Mouse (Mus musculus): ENCODE measurements around the gene Evc2. TPM values are rescaled to one million over a fixed set of nuclear protein-coding genes. Genes with fewer than 3 reads are reported as not detected.

Evc2 gene
- polyA plus RNA-seq, 1 experiment from 2014 or later, result 14.0 TPM

GRCm38 (mm10) chr5:37337696-37338095, 603 bp upstream of the Evc2 start:
- WGBS, result 72% methylated on average over 3 of the region's 3 CpGs
- H3K4me1 ChIP-seq (ENCODE audit: control insufficient read depth, insufficient read depth, low read length), result peaks cover 11% of the 10 kb centered on the region
- peak overlapping the region; percentile 62 for H3K27ac ChIP-seq (replicated peaks; ENCODE audit: low read depth, low read length)

GRCm38 (mm10) chr5:37343962-37344361, 5.7 kb downstream of the Evc2 start:
- no peak overlapping the region for H3K27ac ChIP-seq (replicated peaks; ENCODE audit: low read depth, low read length)
- H3K4me2 ChIP-seq (ENCODE audit: low read depth, low read length), result no peak overlapping the region
- DNase-seq (ENCODE audit: low spot score), result no peak
- ATAC-seq (replicated peaks; ENCODE audit: insufficient number of reproducible peaks, low FRiP score, low TSS enrichment, low read depth), result no peak
- H3K4me3 ChIP-seq (ENCODE audit: low read depth, low read length), result no peak overlapping the region
- H3K4me1 ChIP-seq (ENCODE audit: control insufficient read depth, insufficient read depth, low read length), result peaks cover 4% of the 10 kb centered on the region; the same call in 1 of the 2 replicates
- WGBS, result 87% methylated on average over 2 of the region's 2 CpGs
- H3K36me3 ChIP-seq (replicated peaks; ENCODE audit: control insufficient read depth, insufficient read depth, low read depth, low read length), result no peaks in the 10 kb centered on the region
- H3K9me3 ChIP-seq (replicated peaks; ENCODE audit: control insufficient read depth, low read length), result no peaks in the 10 kb centered on the region
- H3K27me3 ChIP-seq (ENCODE audit: control insufficient read depth, insufficient read depth, low read length), result no peaks in the 10 kb centered on the region
- no peak overlapping the region for H3K9ac ChIP-seq (replicated peaks; ENCODE audit: low read length)

More at GRCm38 (mm10) chr5:37337696-37338095, 603 bp upstream of the Evc2 start:
- no peaks in the 10 kb centered on the region for H3K36me3 ChIP-seq (replicated peaks; ENCODE audit: control insufficient read depth, insufficient read depth, low read depth, low read length)
- H3K9ac ChIP-seq (replicated peaks; ENCODE audit: low read length), result peak overlapping the region; percentile 79
- ATAC-seq (replicated peaks; ENCODE audit: insufficient number of reproducible peaks, low FRiP score, low TSS enrichment, low read depth) (peak; percentile 5; the same call in 1 of the 2 replicates), DNase-seq (ENCODE audit: low spot score) (no peak)
- H3K27me3 ChIP-seq (ENCODE audit: control insufficient read depth, insufficient read depth, low read length), result no peaks in the 10 kb centered on the region
- H3K4me2 ChIP-seq (ENCODE audit: low read depth, low read length), result peak overlapping the region; percentile 83
- H3K4me3 ChIP-seq (ENCODE audit: low read depth, low read length), result peak overlapping the region; percentile 53
- H3K9me3 ChIP-seq (replicated peaks; ENCODE audit: control insufficient read depth, low read length), result no peaks in the 10 kb centered on the region

DNA sequence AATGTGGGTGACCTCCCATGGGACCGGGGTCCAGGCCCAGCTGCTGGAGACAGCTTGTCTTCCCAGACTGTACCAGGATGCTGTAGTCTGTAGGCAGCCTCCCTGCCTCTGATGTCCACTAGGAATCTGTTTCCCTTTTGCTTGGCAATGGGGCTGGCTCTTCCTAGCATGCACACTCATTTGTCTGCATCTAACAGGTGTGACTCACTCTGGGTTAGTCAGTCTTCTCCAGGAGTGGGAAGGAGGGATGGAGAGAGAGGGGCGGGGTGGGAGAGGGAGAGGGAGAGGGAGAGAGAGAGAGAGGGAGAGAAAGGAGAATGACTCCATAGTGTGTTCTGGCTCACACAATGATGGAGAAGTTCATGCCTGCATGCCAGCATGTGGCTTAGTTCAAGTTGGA, 13.5 kb downstream of the Evc2 start:
- DNase-seq (ENCODE audit: low spot score) (no peak), ATAC-seq (replicated peaks; ENCODE audit: insufficient number of reproducible peaks, low FRiP score, low TSS enrichment, low read depth) (no peak)
- whole genome bisulfite sequencing, result 94% methylated on average over 2 of the region's 2 CpGs
- no peak overlapping the region for H3K27ac ChIP-seq (replicated peaks; ENCODE audit: low read depth, low read length)
- H3K4me2 ChIP-seq (ENCODE audit: low read depth, low read length), result no peak overlapping the region
- no peak overlapping the region for H3K4me3 ChIP-seq (ENCODE audit: low read depth, low read length)
- no peaks in the 10 kb centered on the region for H3K9me3 ChIP-seq (replicated peaks; ENCODE audit: control insufficient read depth, low read length)
- H3K4me1 ChIP-seq (ENCODE audit: control insufficient read depth, insufficient read depth, low read length), result no peaks in the 10 kb centered on the region
- H3K36me3 ChIP-seq (replicated peaks; ENCODE audit: control insufficient read depth, insufficient read depth, low read depth, low read length), result peaks cover 13% of the 10 kb centered on the region
- no peaks in the 10 kb centered on the region for H3K27me3 ChIP-seq (ENCODE audit: control insufficient read depth, insufficient read depth, low read length)
- no peak overlapping the region for H3K9ac ChIP-seq (replicated peaks; ENCODE audit: low read length)

GRCm38 (mm10) chr5:37354385-37354784, 16.1 kb downstream of the Evc2 start:
- H3K36me3 ChIP-seq (replicated peaks; ENCODE audit: control insufficient read depth, insufficient read depth, low read depth, low read length), result peaks cover 13% of the 10 kb centered on the region
- H3K4me2 ChIP-seq (ENCODE audit: low read depth, low read length), result no peak overlapping the region
- H3K27me3 ChIP-seq (ENCODE audit: control insufficient read depth, insufficient read depth, low read length), result no peaks in the 10 kb centered on the region
- 85% methylated on average over 4 of the region's 4 CpGs for WGBS
- no peaks in the 10 kb centered on the region for H3K4me1 ChIP-seq (ENCODE audit: control insufficient read depth, insufficient read depth, low read length)
- peak; percentile 73 for DNase-seq (ENCODE audit: low spot score)
- no peaks in the 10 kb centered on the region for H3K9me3 ChIP-seq (replicated peaks; ENCODE audit: control insufficient read depth, low read length)
- no peak overlapping the region for H3K4me3 ChIP-seq (ENCODE audit: low read depth, low read length)
- H3K9ac ChIP-seq (replicated peaks; ENCODE audit: low read length), result no peak overlapping the region
- ATAC-seq (replicated peaks; ENCODE audit: insufficient number of reproducible peaks, low FRiP score, low TSS enrichment, low read depth), result no peak
- H3K27ac ChIP-seq (replicated peaks; ENCODE audit: low read depth, low read length), result no peak overlapping the region

- Histone ChIP-seq H3K9ac (replicated peaks; ENCODE audit: low read length) (no peak overlapping the region), H3K4me3 (ENCODE audit: low read depth, low read length) (no peak overlapping the region), H3K9me3 (replicated peaks; ENCODE audit: control insufficient read depth, low read length) (no peaks in the 10 kb centered on the region), H3K4me1 (ENCODE audit: control insufficient read depth, insufficient read depth, low read length) (no peaks in the 10 kb centered on the region), H3K27me3 (ENCODE audit: control insufficient read depth, insufficient read depth, low read length) (no peaks in the 10 kb centered on the region), H3K4me2 (ENCODE audit: low read depth, low read length) (no peak overlapping the region), H3K27ac (replicated peaks; ENCODE audit: low read depth, low read length) (no peak overlapping the region), H3K36me3 (replicated peaks; ENCODE audit: control insufficient read depth, insufficient read depth, low read depth, low read length) (peaks cover 10% of the 10 kb centered on the region)
- ATAC-seq (replicated peaks; ENCODE audit: insufficient number of reproducible peaks, low FRiP score, low TSS enrichment, low read depth) (no peak), DNase-seq (ENCODE audit: low spot score) (no peak)
- WGBS, result 47% methylated on average over 8 of the region's 8 CpGs
These were observed 17.7 kb downstream of the Evc2 start for GRCm38 (mm10) chr5:37356027-37356426.

DNA sequence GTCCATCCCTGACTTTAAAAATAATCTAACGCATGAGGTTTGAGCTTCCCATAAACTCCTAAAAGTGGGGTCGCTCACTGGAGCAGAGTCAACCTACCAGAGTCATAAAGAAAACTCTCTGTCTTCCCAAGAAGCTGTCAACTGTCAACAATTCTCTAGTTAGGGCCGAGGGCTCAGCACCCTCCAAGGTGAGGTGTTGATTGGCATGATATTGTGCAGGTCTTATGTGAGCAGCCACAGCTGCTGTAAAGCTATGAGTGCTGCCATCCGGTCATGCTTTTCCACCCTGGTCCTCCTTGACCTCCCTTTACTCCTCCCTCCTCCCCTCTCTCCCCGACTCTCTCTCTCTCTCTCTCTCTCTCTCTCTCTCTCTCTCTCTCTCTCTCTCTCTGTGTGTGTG, 24.3 kb downstream of the Evc2 start:
- 87% methylated on average over 5 of the region's 5 CpGs for WGBS
- Histone ChIP-seq H3K27ac (replicated peaks; ENCODE audit: low read depth, low read length) (no peak overlapping the region), H3K4me2 (ENCODE audit: low read depth, low read length) (no peak overlapping the region), H3K27me3 (ENCODE audit: control insufficient read depth, insufficient read depth, low read length) (no peaks in the 10 kb centered on the region), H3K9me3 (replicated peaks; ENCODE audit: control insufficient read depth, low read length) (no peaks in the 10 kb centered on the region), H3K9ac (replicated peaks; ENCODE audit: low read length) (no peak overlapping the region), H3K36me3 (replicated peaks; ENCODE audit: control insufficient read depth, insufficient read depth, low read depth, low read length) (no peaks in the 10 kb centered on the region; the same call in 1 of the 2 replicates), H3K4me1 (ENCODE audit: control insufficient read depth, insufficient read depth, low read length) (no peaks in the 10 kb centered on the region), H3K4me3 (ENCODE audit: low read depth, low read length) (no peak overlapping the region)
- no peak for DNase-seq (ENCODE audit: low spot score)
- no peak for ATAC-seq (replicated peaks; ENCODE audit: insufficient number of reproducible peaks, low FRiP score, low TSS enrichment, low read depth)

- H3K4me2 ChIP-seq (ENCODE audit: low read depth, low read length), result no peak overlapping the region
- ATAC-seq (replicated peaks; ENCODE audit: insufficient number of reproducible peaks, low FRiP score, low TSS enrichment, low read depth) (no peak), DNase-seq (ENCODE audit: low spot score) (no peak)
- no peak overlapping the region for H3K4me3 ChIP-seq (ENCODE audit: low read depth, low read length)
- no peaks in the 10 kb centered on the region for H3K27me3 ChIP-seq (ENCODE audit: control insufficient read depth, insufficient read depth, low read length)
- H3K9me3 ChIP-seq (replicated peaks; ENCODE audit: control insufficient read depth, low read length), result no peaks in the 10 kb centered on the region
- H3K4me1 ChIP-seq (ENCODE audit: control insufficient read depth, insufficient read depth, low read length), result no peaks in the 10 kb centered on the region
- no peak overlapping the region for H3K9ac ChIP-seq (replicated peaks; ENCODE audit: low read length)
- H3K27ac ChIP-seq (replicated peaks; ENCODE audit: low read depth, low read length), result no peak overlapping the region
- 89% methylated on average over 5 of the region's 5 CpGs for WGBS
- H3K36me3 ChIP-seq (replicated peaks; ENCODE audit: control insufficient read depth, insufficient read depth, low read depth, low read length), result no peaks in the 10 kb centered on the region; the same call in 1 of the 2 replicates
These were observed 25.0 kb downstream of the Evc2 start for GRCm38 (mm10) chr5:37363284-37363683.

GRCm38 (mm10) chr5:37365751-37366150, 27.5 kb downstream of the Evc2 start:
- H3K4me3 ChIP-seq (ENCODE audit: low read depth, low read length), result no peak overlapping the region
- no peaks in the 10 kb centered on the region; the same call in 1 of the 2 replicates for H3K36me3 ChIP-seq (replicated peaks; ENCODE audit: control insufficient read depth, insufficient read depth, low read depth, low read length)

More at GRCm38 (mm10) chr5:37365751-37366150, 27.5 kb downstream of the Evc2 start:
- ATAC-seq (replicated peaks; ENCODE audit: insufficient number of reproducible peaks, low FRiP score, low TSS enrichment, low read depth) (no peak), DNase-seq (ENCODE audit: low spot score) (no peak)
- Histone ChIP-seq H3K27me3 (ENCODE audit: control insufficient read depth, insufficient read depth, low read length) (no peaks in the 10 kb centered on the region), H3K27ac (replicated peaks; ENCODE audit: low read depth, low read length) (no peak overlapping the region), H3K4me2 (ENCODE audit: low read depth, low read length) (no peak overlapping the region), H3K9me3 (replicated peaks; ENCODE audit: control insufficient read depth, low read length) (no peaks in the 10 kb centered on the region), H3K4me1 (ENCODE audit: control insufficient read depth, insufficient read depth, low read length) (no peaks in the 10 kb centered on the region), H3K9ac (replicated peaks; ENCODE audit: low read length) (no peak overlapping the region)

Measured in embryonic facial prominence, embryonic 11.5 days (tissue).